ENCODE assay signal across 9 mouse cellular contexts in the genomic region with DNA sequence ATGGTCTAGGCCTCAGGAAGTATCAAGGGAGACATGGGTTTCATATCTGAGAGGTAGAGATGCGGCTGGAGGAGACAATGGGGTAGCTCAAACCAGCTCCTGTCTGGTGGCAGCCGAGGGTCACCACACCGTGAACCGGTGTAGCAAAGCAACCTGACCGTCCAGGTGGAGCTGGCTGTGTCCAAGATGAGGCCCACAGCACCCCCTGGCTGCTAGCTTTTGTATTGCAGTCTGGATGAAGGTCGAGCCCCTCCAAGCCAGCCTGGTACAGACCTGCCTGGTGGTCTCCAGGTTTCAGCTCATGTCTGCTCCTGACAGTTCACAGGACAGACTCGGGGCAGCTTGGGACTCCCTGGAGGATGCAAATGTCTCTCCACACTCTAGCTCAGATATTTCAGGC. TPM values are rescaled to one million over a fixed set of nuclear protein-coding genes. Genes with fewer than 3 reads are reported as not detected.
DNase-seq lines count a peak whose midpoint lies in the region; ATAC-seq and TF ChIP-seq lines count a peak whose summit lies in the region.
"Had no signal": no experiment of that assay in that cellular context is flagged by ENCODE, and none has a peak within 500 bp of the region (broad histone marks: within the 10 kb centered on the region; RNA-seq: fewer than 3 reads in every experiment).

No protein-coding gene starts in this region.

- H3K9me3 ChIP-seq in embryonic facial prominence, embryonic 11.5 days (replicated peaks; ENCODE audit: control insufficient read depth, low read length) = no peaks in the 10 kb centered on the region
- H3K9me3 ChIP-seq in intestine, embryonic 16.5 days (ENCODE audit: control insufficient read depth, low read length) = no peaks in the 10 kb centered on the region
- no peaks in the 10 kb centered on the region for H3K9me3 ChIP-seq in liver, embryonic 13.5 days (replicated peaks)
- H3K9me3 ChIP-seq: neural tube, embryonic 13.5 days had no signal

- 51% methylated on average over 7 of the region's 7 CpGs for WGBS in embryonic facial prominence, embryonic 11.5 days
- WGBS in intestine, embryonic 16.5 days = 59% methylated on average over 7 of the region's 7 CpGs
- 58% methylated on average over 7 of the region's 7 CpGs for WGBS in liver, embryonic 13.5 days (ENCODE audit: insufficient replicate concordance)

- no peak overlapping the region for H3K27ac ChIP-seq in bone marrow macrophage, adult 2 months (ENCODE audit: insufficient read depth, low read depth, low read length)
- no peak overlapping the region for H3K27ac ChIP-seq in embryonic facial prominence, embryonic 11.5 days (replicated peaks; ENCODE audit: low read depth, low read length)
- no peak overlapping the region for H3K27ac ChIP-seq in intestine, embryonic 16.5 days (ENCODE audit: low read length)
- no peak overlapping the region for H3K27ac ChIP-seq in liver, embryonic 13.5 days
- H3K27ac ChIP-seq: neural tube, embryonic 13.5 days had no signal

- 0 out of 2 replicates have a peak, but pooled peaks have one; percentile 19 for ATAC-seq in embryonic facial prominence, embryonic 11.5 days (replicated peaks; ENCODE audit: insufficient number of reproducible peaks, low FRiP score, low TSS enrichment, low read depth)
- 0 out of 2 replicates have a peak, but pooled peaks have one; percentile 16 for ATAC-seq in intestine, embryonic 16.5 days
- no peak for ATAC-seq in liver, embryonic 13.5 days (ENCODE audit: low read depth)

- peaks cover 8% of the 10 kb centered on the region for H3K36me3 ChIP-seq in embryonic facial prominence, embryonic 11.5 days (replicated peaks; ENCODE audit: control insufficient read depth, insufficient read depth, low read depth, low read length)
- H3K36me3 ChIP-seq in intestine, embryonic 16.5 days (ENCODE audit: control insufficient read depth, insufficient read depth, low read length) = peaks cover 19% of the 10 kb centered on the region
- H3K36me3 ChIP-seq in liver, embryonic 13.5 days = peaks cover 35% of the 10 kb centered on the region

- H3K9ac ChIP-seq in embryonic facial prominence, embryonic 11.5 days (replicated peaks; ENCODE audit: low read length) = no peak overlapping the region
- no peak overlapping the region for H3K9ac ChIP-seq in intestine, embryonic 16.5 days (ENCODE audit: low read depth, low read length)
- H3K9ac ChIP-seq in liver, embryonic 13.5 days = no peak overlapping the region
- H3K9ac ChIP-seq: neural tube, embryonic 13.5 days had no signal

- peak; percentile 63 for TF ChIP-seq CTCF in bone marrow macrophage, adult 2 months (IDR thresholded peaks at IDR 0.05; ENCODE audit: low read depth, low read length)

- no peaks in the 10 kb centered on the region for H3K27me3 ChIP-seq in embryonic facial prominence, embryonic 11.5 days (ENCODE audit: control insufficient read depth, insufficient read depth, low read length)
- no peaks in the 10 kb centered on the region for H3K27me3 ChIP-seq in intestine, embryonic 16.5 days (replicated peaks; ENCODE audit: control insufficient read depth, insufficient read depth, low read length)
- no peaks in the 10 kb centered on the region for H3K27me3 ChIP-seq in liver, embryonic 13.5 days
- H3K27me3 ChIP-seq: neural tube, embryonic 13.5 days had no signal

- H3K4me1 ChIP-seq in bone marrow macrophage, adult 2 months (ENCODE audit: control insufficient read depth, insufficient read depth, low read length) = no peaks in the 10 kb centered on the region
- H3K4me1 ChIP-seq in embryonic facial prominence, embryonic 11.5 days (ENCODE audit: control insufficient read depth, insufficient read depth, low read length) = no peaks in the 10 kb centered on the region; the same call in 1 of the 2 replicates
- no peaks in the 10 kb centered on the region for H3K4me1 ChIP-seq in intestine, embryonic 16.5 days (ENCODE audit: control insufficient read depth, insufficient read depth, low read length)
- H3K4me1 ChIP-seq in liver, embryonic 13.5 days (replicated peaks) = no peaks in the 10 kb centered on the region

- TF ChIP-seq POLR2A in bone marrow macrophage, adult 2 months (IDR thresholded peaks at IDR 0.05; ENCODE audit: borderline replicate concordance, low read depth, low read length) = no peak

- DNase-seq in ovary, postnatal 36 days (ENCODE audit: low spot score) = peak; percentile 51
- DNase-seq in ovary, postnatal 10 days (ENCODE audit: low spot score) = no peak
- DNase-seq in embryonic facial prominence, embryonic 11.5 days (ENCODE audit: low spot score) = peak; percentile 71
- DNase-seq in liver, embryonic 13.5 days = peak; percentile 31
- peak; percentile 61 for DNase-seq in retina, postnatal 1 day
- peak; percentile 65 for DNase-seq in urinary bladder, postnatal 14 days (ENCODE audit: low spot score)

- no peak overlapping the region for H3K4me2 ChIP-seq in embryonic facial prominence, embryonic 11.5 days (ENCODE audit: low read depth, low read length)
- H3K4me2 ChIP-seq in intestine, embryonic 16.5 days (ENCODE audit: low read depth, low read length) = no peak overlapping the region
- H3K4me2 ChIP-seq in liver, embryonic 13.5 days = no peak overlapping the region
- H3K4me2 ChIP-seq: neural tube, embryonic 13.5 days had no signal

- H3K4me3 ChIP-seq in bone marrow macrophage, adult 2 months (ENCODE audit: insufficient read depth, low read length) = no peak overlapping the region
- H3K4me3 ChIP-seq in embryonic facial prominence, embryonic 11.5 days (ENCODE audit: low read depth, low read length) = no peak overlapping the region
- H3K4me3 ChIP-seq in intestine, embryonic 16.5 days (ENCODE audit: low read length) = no peak overlapping the region
- no peak overlapping the region for H3K4me3 ChIP-seq in liver, embryonic 13.5 days (replicated peaks)
- H3K4me3 ChIP-seq: neural tube, embryonic 13.5 days had no signal

RNA-seq across cellular contexts. Expression of a gene that starts 11.5 kb away (rescaled TPM):
- not detected in 2 replicates for polyA plus RNA-seq in bone marrow macrophage, adult 2 months (2012; ENCODE audit: insufficient read depth, insufficient read length, missing spikeins)
- 7.2 and 10.3 TPM in 2 replicates for polyA plus RNA-seq in embryonic facial prominence, embryonic 11.5 days (2014; fragmentation: Nextera tagmentation; extraction: Ambion mirVana)
- polyA plus RNA-seq in intestine, embryonic 16.5 days (2015; fragmentation: Nextera tagmentation; extraction: Ambion mirVana) = 1.5 and 1.7 TPM in 2 replicates
- 0.27 and 0.32 TPM in 2 replicates for polyA plus RNA-seq in liver, embryonic 13.5 days (2015; fragmentation: Nextera tagmentation; extraction: Ambion mirVana)
